Mouse (Mus musculus) MEL (cell line): ENCODE results near the gene Rnf157. TPM values are rescaled to one million over a fixed set of nuclear protein-coding genes. Genes with fewer than 3 reads are reported as not detected.

Source experiments
- DNase-seq: peaks from one replicate; pipeline ENCODE4 v3.0.0; 2011; ENCODE audit warnings: low read depth, low spot score
- H3K27ac ChIP-seq: 2 replicates; pipeline ENCODE4 v1.5.1; 2012; ENCODE audit warnings: low read depth, mild to moderate bottlenecking, control low read depth, low read length, moderate library complexity; ENCODE audit not compliant: control insufficient read depth
- H3K27me3 ChIP-seq, 2 experiments: fragments of 150-350 bp in 1 of 2; sonication (generic) in 1 of 2; 2 replicates each; pipeline ENCODE4 v1.6.1; 2012; ENCODE audit warnings: low read length in 2 of 2, mild to moderate bottlenecking in 2 of 2, improper control_type of control experiment in 1 of 2, moderate library complexity in 1 of 2; ENCODE audit not compliant: insufficient read depth in 2 of 2, control insufficient read depth in 1 of 2
- H3K36me3 ChIP-seq, 2 experiments: 2 replicates each; pipeline ENCODE4 v1.6.1; 2012 to 2014; ENCODE audit warnings: low read length in 2 of 2, improper control_type of control experiment in 1 of 2, inconsistent platforms in 1 of 2, mild to moderate bottlenecking in 1 of 2; ENCODE audit not compliant: insufficient read depth in 2 of 2, control insufficient read depth in 1 of 2
- H3K4me1 ChIP-seq, 2 experiments: fragments of 150-350 bp in 1 of 2; sonication (generic) in 1 of 2; 2 replicates each; pipeline ENCODE4 v1.6.1; 2012; ENCODE audit warnings: low read length in 2 of 2, improper control_type of control experiment in 1 of 2, mild to moderate bottlenecking in 1 of 2; ENCODE audit not compliant: insufficient read depth in 2 of 2, control insufficient read depth in 1 of 2
- H3K4me3 ChIP-seq, 2 experiments: fragments of 150-350 bp in 1 of 2; sonication (generic) in 1 of 2; 2 replicates each; pipeline ENCODE4 v1.5.1; 2012; ENCODE audit warnings: low read depth in 2 of 2, low read length in 2 of 2, mild to moderate bottlenecking in 2 of 2, moderate library complexity in 2 of 2, control low read depth in 1 of 2, improper control_type of control experiment in 1 of 2; ENCODE audit not compliant: control insufficient read depth in 1 of 2, insufficient read depth in 1 of 2
- H3K79me2 ChIP-seq: 2 replicates; pipeline ENCODE4 v1.6.1; 2012; ENCODE audit warnings: mild to moderate bottlenecking, low read length, moderate library complexity; ENCODE audit not compliant: control insufficient read depth, poor library complexity, insufficient read depth
- H3K9ac ChIP-seq: 2 replicates; pipeline ENCODE4 v1.6.1; 2012; ENCODE audit warnings: low read depth, mild to moderate bottlenecking, control low read depth, low read length, moderate library complexity; ENCODE audit not compliant: control insufficient read depth, poor library complexity, severe bottlenecking
- H3K9me3 ChIP-seq: fragments of 150-350 bp; sonication (generic); replicated peaks from 2 replicates; pipeline ENCODE4 v1.6.1; 2012; ENCODE audit warnings: mild to moderate bottlenecking, low read length, improper control_type of control experiment, moderate library complexity; ENCODE audit not compliant: insufficient read depth
- CHD1 ChIP-seq: IDR thresholded peaks from 2 replicates; pipeline ENCODE4 v1.6.1; 2012; ENCODE audit warnings: low read depth, mild to moderate bottlenecking, inconsistent platforms, low read length, improper control_type of control experiment
- CHD2 ChIP-seq: IDR thresholded peaks from 2 replicates; pipeline ENCODE4 v1.6.1; 2011; ENCODE audit warnings: low read length, improper control_type of control experiment
- ELF1 ChIP-seq: IDR thresholded peaks from 2 replicates; pipeline ENCODE4 v1.6.1; 2014; ENCODE audit warnings: low read depth, mild to moderate bottlenecking, inconsistent platforms, low read length, improper control_type of control experiment, moderate library complexity
- EP300 ChIP-seq, 2 experiments: IDR thresholded peaks; 2 replicates each; pipeline ENCODE4 v1.6.1; 2011; ENCODE audit warnings: improper control_type of control experiment in 2 of 2, low read length in 2 of 2, low read depth in 1 of 2, mild to moderate bottlenecking in 1 of 2
- ETS1 ChIP-seq: IDR thresholded peaks from 2 replicates; pipeline ENCODE4 v1.6.1; 2012; ENCODE audit warnings: low read depth, mild to moderate bottlenecking, inconsistent platforms, low read length, improper control_type of control experiment, moderate library complexity
- GATA1 ChIP-seq: IDR thresholded peaks from 2 replicates; pipeline ENCODE4 v1.6.1; 2011; ENCODE audit warnings: low read depth, low read length, improper control_type of control experiment
- HCFC1 ChIP-seq: IDR thresholded peaks from 2 replicates; pipeline ENCODE4 v1.6.1; 2012; ENCODE audit warnings: low read depth, mild to moderate bottlenecking, inconsistent platforms, low read length, improper control_type of control experiment, moderate library complexity
- KAT2A ChIP-seq: conservative IDR thresholded peaks from 2 replicates; pipeline ENCODE4 v1.6.1; 2012; ENCODE audit warnings: low read depth, low read length, improper control_type of control experiment, inconsistent platforms
- MAX ChIP-seq: IDR thresholded peaks from 2 replicates; pipeline ENCODE4 v1.6.1; 2011; ENCODE audit warnings: low read length, improper control_type of control experiment
- MAZ ChIP-seq: IDR thresholded peaks from 2 replicates; pipeline ENCODE4 v1.6.1; 2012; ENCODE audit warnings: low read depth, mild to moderate bottlenecking, inconsistent platforms, low read length, improper control_type of control experiment
- MEF2A ChIP-seq: IDR thresholded peaks from 2 replicates; pipeline ENCODE4 v1.6.1; 2014; ENCODE audit warnings: low read depth, mild to moderate bottlenecking, inconsistent platforms, low read length, improper control_type of control experiment; ENCODE audit not compliant: poor library complexity, insufficient replicate concordance, severe bottlenecking; ENCODE audit errors: extremely low read depth
- MYB ChIP-seq: IDR thresholded peaks from 2 replicates; pipeline ENCODE4 v1.6.1; 2011; ENCODE audit warnings: mild to moderate bottlenecking, low read depth, low read length, improper control_type of control experiment
- MYC ChIP-seq: IDR thresholded peaks from 2 replicates; pipeline ENCODE4 v1.6.1; 2011; ENCODE audit warnings: low read depth, mild to moderate bottlenecking, low read length, improper control_type of control experiment, moderate library complexity
- RAD21 ChIP-seq: IDR thresholded peaks from 2 replicates; pipeline ENCODE4 v1.6.1; 2011; ENCODE audit warnings: mild to moderate bottlenecking, low read depth, low read length, improper control_type of control experiment
- RCOR1 ChIP-seq: IDR thresholded peaks from 2 replicates; pipeline ENCODE4 v1.6.1; 2012; ENCODE audit warnings: low read depth, mild to moderate bottlenecking, inconsistent platforms, low read length, improper control_type of control experiment
- SIN3A ChIP-seq: IDR thresholded peaks from 2 replicates; pipeline ENCODE4 v1.6.1; 2012; ENCODE audit warnings: low read length, improper control_type of control experiment, inconsistent platforms
- SMC3 ChIP-seq: IDR thresholded peaks from 2 replicates; pipeline ENCODE4 v1.6.1; 2011; ENCODE audit warnings: low read depth, low read length, improper control_type of control experiment
- TAL1 ChIP-seq: IDR thresholded peaks from 2 replicates; pipeline ENCODE4 v1.6.1; 2012; ENCODE audit warnings: mild to moderate bottlenecking, inconsistent platforms, low read length, moderate library complexity, mixed read lengths
- TBP ChIP-seq: IDR thresholded peaks from 2 replicates; pipeline ENCODE4 v1.8.0; 2011; ENCODE audit warnings: low read depth, low read length, improper control_type of control experiment
- TCF12 ChIP-seq: IDR thresholded peaks from 2 replicates; pipeline ENCODE4 v1.6.1; 2014; ENCODE audit warnings: low read depth, mild to moderate bottlenecking, inconsistent platforms, low read length, improper control_type of control experiment, moderate library complexity
- USF1 ChIP-seq: IDR thresholded peaks from 2 replicates; pipeline ENCODE4 v1.6.1; 2014; ENCODE audit warnings: low read depth, mild to moderate bottlenecking, inconsistent platforms, low read length, improper control_type of control experiment, moderate library complexity
- ZMIZ1 ChIP-seq: IDR thresholded peaks from 2 replicates; pipeline ENCODE4 v1.6.1; 2012; ENCODE audit warnings: low read depth, mild to moderate bottlenecking, inconsistent platforms, low read length, improper control_type of control experiment, moderate library complexity
- polyA plus RNA-seq, 2 experiments: library from polyadenylated mRNA; stranded (reverse) in 1 of 2; unstranded in 1 of 2; fragments of >175 nt in 1 of 2; fragments of >200 nt in 1 of 2; gene quantifications; 2 replicates each; pipeline versions ENCODE4 v1.2.1 to v1.2.4; 2012; ENCODE audit warnings: low replicate concordance in 2 of 2, low read depth in 1 of 2; ENCODE audit not compliant: insufficient read length in 2 of 2, insufficient read depth in 1 of 2, missing spikeins in 1 of 2
- total RNA-seq: library from RNA; depleted of rRNA; stranded (reverse); fragments of 300-350 nt; gene quantifications from 2 replicates; pipeline ENCODE4 v1.2.3, GENCODE M21; 2012

Rnf157 gene
- total and polyA plus RNA-seq, 3 experiments: 7.5 to 10.9 TPM; not detected in 1

DNA sequence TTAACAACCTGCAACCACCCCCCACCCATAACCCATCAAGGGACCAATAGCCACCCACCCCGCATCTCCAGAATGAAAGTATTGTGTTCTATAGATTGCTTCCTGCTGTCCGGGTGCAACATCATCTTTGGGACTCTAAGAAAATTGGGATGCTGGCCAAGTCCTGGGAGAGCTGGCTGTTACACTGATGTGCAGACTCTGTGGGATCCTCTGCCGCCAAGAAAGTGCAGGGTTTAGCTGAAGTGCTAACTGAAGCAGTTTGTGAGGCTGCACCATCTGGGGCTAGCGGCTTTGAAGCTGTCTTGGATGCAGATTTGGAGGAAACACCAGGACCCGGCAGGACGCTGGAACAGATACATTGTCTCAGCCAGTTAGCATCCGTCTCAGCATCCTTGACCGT is 101.7 kb downstream of the Rnf157 start:
- H3K27me3 ChIP-seq: no peaks in the 10 kb centered on the region
- H3K27ac ChIP-seq: no peak overlapping the region
- H3K9me3 ChIP-seq: no peaks in the 10 kb centered on the region
- peaks cover 3% of the 10 kb centered on the region; the same call in 1 of the 2 replicates for H3K79me2 ChIP-seq
- H3K36me3 ChIP-seq: peaks cover 0 to 11% of the 10 kb centered on the region in 2 experiments; a peak in 2 of 4 replicates
- H3K4me1 ChIP-seq: peaks cover 9 to 13% of the 10 kb centered on the region in 2 experiments
- no peak overlapping the region for H3K9ac ChIP-seq
- no peak overlapping the region for H3K4me3 ChIP-seq
- no peak for DNase-seq
- TF ChIP-seq USF1: no peak
- no peak for TF ChIP-seq CHD1
- TF ChIP-seq ZMIZ1: no peak

DNA sequence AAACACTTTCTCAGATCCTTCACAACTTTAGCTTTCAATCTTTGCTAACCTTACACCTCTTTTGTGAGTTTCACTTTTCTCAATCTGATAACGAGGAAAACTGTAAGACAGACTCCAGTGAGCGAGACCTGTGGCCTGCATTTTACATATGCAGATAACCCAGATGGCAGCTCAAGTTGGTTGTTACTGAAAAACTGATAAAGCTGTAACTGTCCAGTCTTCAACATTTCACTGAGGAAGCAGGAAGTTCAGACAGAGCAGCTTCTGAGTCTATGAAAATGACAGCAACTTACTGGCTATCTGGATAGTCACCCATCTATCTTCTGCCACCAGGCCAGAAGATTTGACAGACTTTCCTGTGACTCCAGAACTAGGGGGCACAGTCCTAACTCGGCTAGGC is 103.2 kb downstream of the Rnf157 start:
- Histone ChIP-seq H3K27me3 (no peaks in the 10 kb centered on the region), H3K79me2 (peaks cover 3% of the 10 kb centered on the region; the same call in 1 of the 2 replicates), H3K27ac (peak overlapping the region; percentile 55), H3K4me1 (peaks cover 9 to 16% of the 10 kb centered on the region in 2 experiments), H3K9ac (peak overlapping the region; percentile 32), H3K36me3 (peaks cover 0 to 11% of the 10 kb centered on the region in 2 experiments; a peak in 2 of 4 replicates), H3K9me3 (no peaks in the 10 kb centered on the region), H3K4me3 (peak overlapping the region in 1 of 2 experiments; percentile 33; a peak in 2 of 4 replicates)
- TF ChIP-seq CHD2 (no peak), HCFC1 (0 out of 2 replicates have a peak, but pooled peaks have one; percentile 14), KAT2A (peak; percentile 25; the same call in 1 of the 2 replicates), TBP (no peak), MAZ (peak; percentile 34; the same call in 1 of the 2 replicates), RAD21 (no peak), TAL1 (peak; percentile 23; the same call in 1 of the 2 replicates), MAX (no peak), GATA1 (peak; percentile 48; the same call in 1 of the 2 replicates), SMC3 (peak; percentile 3; the same call in 1 of the 2 replicates), SIN3A (peak; percentile 70; the same call in 1 of the 2 replicates), MEF2A (no peak), ELF1 (peak; percentile 77), ZMIZ1 (no peak), ETS1 (peak; percentile 58), RCOR1 (no peak), MYB (peak; percentile 59; the same call in 1 of the 2 replicates), EP300 (IDR thresholded peaks at IDR 0.05; ENCODE audit: low read depth in 1 of 2, low read length in 2 of 2) (peak; percentile 47 to 59; a peak in 3 of 4 replicates), MYC (0 out of 2 replicates have a peak, but pooled peaks have one; percentile 21), TCF12 (peak; percentile 30; the same call in 1 of the 2 replicates)
- DNase-seq: peak; percentile 79
